Mouse (Mus musculus) lung, postnatal 0 days (tissue): ENCODE results near the gene Sorcs3. TPM values are rescaled to one million over a fixed set of nuclear protein-coding genes. Genes with fewer than 3 reads are reported as not detected.

Experiments used
- ATAC-seq: fragments of 200-750 bp; cut with Nextera tagmentation; 2 replicates; pipeline ENCODE4 v1.8.0; 2017; ENCODE audit warnings: moderate library complexity
- DNase-seq: peaks from one replicate; pipeline ENCODE4 v3.0.0-alpha.2; 2016; ENCODE audit warnings: low spot score
- H3K27ac ChIP-seq: fragments of 300-500 bp; sonication (generic); 2 replicates; pipeline ENCODE4 v1.5.1; 2014; ENCODE audit warnings: antibody characterized with exemption, mild to moderate bottlenecking, low read length, mixed read lengths
- H3K27me3 ChIP-seq: fragments of 300-500 bp; sonication (generic); replicated peaks from 2 replicates; pipeline ENCODE4 v1.6.1; 2014; ENCODE audit warnings: low read length, mixed read lengths; ENCODE audit not compliant: insufficient read depth
- H3K36me3 ChIP-seq: fragments of 300-500 bp; sonication (generic); 2 replicates; pipeline ENCODE4 v1.6.1; 2014; ENCODE audit warnings: low read length, mixed read lengths; ENCODE audit not compliant: insufficient read depth
- H3K4me1 ChIP-seq: fragments of 300-500 bp; sonication (generic); 2 replicates; pipeline ENCODE4 v1.6.1; 2014; ENCODE audit warnings: antibody characterized with exemption, low read depth, low read length, mixed read lengths; ENCODE audit not compliant: insufficient read depth
- H3K4me2 ChIP-seq: fragments of 300-500 bp; sonication (generic); replicated peaks from 2 replicates; pipeline ENCODE4 v1.6.1; 2014; ENCODE audit warnings: low read depth, mild to moderate bottlenecking, low read length, moderate library complexity, mixed read lengths
- H3K4me3 ChIP-seq: fragments of 300-500 bp; sonication (generic); 2 replicates; pipeline ENCODE4 v1.5.1; 2014; ENCODE audit warnings: low read depth, low read length
- H3K9ac ChIP-seq: fragments of 300-500 bp; sonication (generic); replicated peaks from 2 replicates; pipeline ENCODE4 v1.6.1; 2014; ENCODE audit warnings: low read depth, mild to moderate bottlenecking
- H3K9me3 ChIP-seq: fragments of 300-500 bp; sonication (generic); 2 replicates; pipeline ENCODE4 v1.6.1; 2016; ENCODE audit warnings: low read length, mixed read lengths
- CTCF ChIP-seq: IDR thresholded peaks from 2 replicates; pipeline ENCODE4 v1.5.1; 2016; ENCODE audit warnings: antibody characterized with exemption, mild to moderate bottlenecking
- EP300 ChIP-seq: IDR thresholded peaks from 2 replicates; pipeline ENCODE4 v1.6.1; 2016; ENCODE audit warnings: antibody characterized with exemption, mild to moderate bottlenecking, control low read depth
- WGBS: fragments of 180-500 bp; shearing (Covaris S2); extraction: QIAGEN DNeasy Blood & Tissue Kit; methylation state at CpG from one replicate; pipeline ENCODE4 v1.1.7; 2014; 5-methylcytosine and 5-hydroxymethylcytosine counted together
- polyA plus RNA-seq: library from polyadenylated mRNA; unstranded; fragments of >200 nt; fragmentation: Nextera tagmentation; extraction: Ambion mirVana; gene quantifications from 2 replicates; pipeline ENCODE4 v1.2.1, GENCODE M21; 2015

The Sorcs3 gene
- polyA plus RNA-seq, 1 experiment from 2014 or later: 0.02 TPM

- Histone ChIP-seq H3K9me3 (no peaks in the 10 kb centered on the region), H3K4me2 (no peak overlapping the region), H3K27ac (no peak overlapping the region), H3K4me3 (no peak overlapping the region), H3K36me3 (no peaks in the 10 kb centered on the region), H3K9ac (no peak overlapping the region), H3K27me3 (no peaks in the 10 kb centered on the region), H3K4me1 (no peaks in the 10 kb centered on the region)
- DNase-seq: no peak
- WGBS: 63% methylated on average over 13 of the region's 13 CpGs
- TF ChIP-seq CTCF (no peak), EP300 (no peak)
- ATAC-seq: no peak
Observed at GRCm38 (mm10) chr19:48237786-48238372, 32.1 kb downstream of the Sorcs3 start.

- 82% methylated on average over 9 of the region's 9 CpGs for WGBS
- no peak for ATAC-seq
- DNase-seq: no peak
Observed at GRCm38 (mm10) chr19:48238391-48238790, 32.6 kb downstream of the Sorcs3 start.

GRCm38 (mm10) chr19:48240960-48241359 lies 35.1 kb downstream of the Sorcs3 start:
- Histone ChIP-seq H3K4me2 (no peak overlapping the region), H3K27me3 (no peaks in the 10 kb centered on the region), H3K9me3 (no peaks in the 10 kb centered on the region), H3K4me3 (no peak overlapping the region), H3K4me1 (no peaks in the 10 kb centered on the region), H3K36me3 (no peaks in the 10 kb centered on the region), H3K27ac (no peak overlapping the region), H3K9ac (no peak overlapping the region)
- ATAC-seq (no peak), DNase-seq (no peak)
- TF ChIP-seq EP300 (no peak), CTCF (no peak)
- WGBS: 47% methylated on average over 2 of the region's 2 CpGs

More at GRCm38 (mm10) chr19:48238391-48238790, 32.6 kb downstream of the Sorcs3 start:
- Histone ChIP-seq H3K9me3 (no peaks in the 10 kb centered on the region), H3K27me3 (no peaks in the 10 kb centered on the region), H3K4me2 (no peak overlapping the region), H3K27ac (no peak overlapping the region), H3K4me3 (no peak overlapping the region), H3K36me3 (no peaks in the 10 kb centered on the region), H3K9ac (no peak overlapping the region), H3K4me1 (no peaks in the 10 kb centered on the region)
- TF ChIP-seq EP300: no peak

- Histone ChIP-seq H3K27ac (no peak overlapping the region), H3K9ac (no peak overlapping the region), H3K4me1 (no peaks in the 10 kb centered on the region), H3K4me2 (no peak overlapping the region), H3K27me3 (no peaks in the 10 kb centered on the region), H3K4me3 (no peak overlapping the region), H3K36me3 (no peaks in the 10 kb centered on the region), H3K9me3 (no peaks in the 10 kb centered on the region)
- ATAC-seq (no peak), DNase-seq (no peak)
- TF ChIP-seq CTCF: no peak
- 60% methylated on average over 3 of the region's 3 CpGs for WGBS
Observed at GRCm38 (mm10) chr19:48244036-48244435, 38.2 kb downstream of the Sorcs3 start.

- Histone ChIP-seq H3K4me1 (no peaks in the 10 kb centered on the region), H3K4me2 (no peak overlapping the region), H3K27me3 (no peaks in the 10 kb centered on the region), H3K4me3 (no peak overlapping the region), H3K27ac (no peak overlapping the region), H3K9ac (no peak overlapping the region), H3K36me3 (no peaks in the 10 kb centered on the region), H3K9me3 (no peaks in the 10 kb centered on the region)
- TF ChIP-seq CTCF: no peak
- no peak for TF ChIP-seq EP300
- 57% methylated on average over 7 of the region's 7 CpGs for WGBS
- ATAC-seq (no peak), DNase-seq (no peak)
Observed at GRCm38 (mm10) chr19:48259223-48259622, 53.4 kb downstream of the Sorcs3 start.

- H3K4me1 ChIP-seq: no peaks in the 10 kb centered on the region
- H3K4me2 ChIP-seq: no peak overlapping the region
- TF ChIP-seq CTCF (no peak), EP300 (no peak)
- WGBS: 80% methylated on average over 8 of the region's 8 CpGs
- no peaks in the 10 kb centered on the region for H3K9me3 ChIP-seq
- DNase-seq: no peak
- no peaks in the 10 kb centered on the region for H3K27me3 ChIP-seq
- no peaks in the 10 kb centered on the region for H3K36me3 ChIP-seq
- no peak overlapping the region for H3K4me3 ChIP-seq
- H3K9ac ChIP-seq: no peak overlapping the region
- ATAC-seq: no peak
- no peak overlapping the region for H3K27ac ChIP-seq
Observed at GRCm38 (mm10) chr19:48260671-48261070, 54.8 kb downstream of the Sorcs3 start.

GRCm38 (mm10) chr19:48263750-48264149 lies 57.9 kb downstream of the Sorcs3 start:
- no peak for ATAC-seq
- H3K4me2 ChIP-seq: no peak overlapping the region
- TF ChIP-seq EP300 (no peak), CTCF (no peak)

More at GRCm38 (mm10) chr19:48263750-48264149, 57.9 kb downstream of the Sorcs3 start:
- no peaks in the 10 kb centered on the region for H3K4me1 ChIP-seq
- H3K9me3 ChIP-seq: no peaks in the 10 kb centered on the region
- H3K27ac ChIP-seq: no peak overlapping the region
- DNase-seq: no peak
- no peaks in the 10 kb centered on the region for H3K36me3 ChIP-seq
- no peak overlapping the region for H3K9ac ChIP-seq
- no peaks in the 10 kb centered on the region for H3K27me3 ChIP-seq
- WGBS: 75% methylated on average over 5 of the region's 5 CpGs
- no peak overlapping the region for H3K4me3 ChIP-seq
